Mouse (Mus musculus) thymus, adult 2 months (tissue): Measurements from ENCODE around the gene Rchy1.

Experiments used
- CTCF ChIP-seq: fragments of 200-500 bp; IDR thresholded peaks from 2 replicates; pipeline ENCODE4 v1.5.1; 2012; ENCODE audit warnings: mild to moderate bottlenecking, control low read depth, low read length, moderate library complexity, borderline replicate concordance; ENCODE audit not compliant: control insufficient read depth, poor library complexity, insufficient read depth; ENCODE audit errors: extremely low read depth
- POLR2A ChIP-seq: fragments of 200-500 bp; IDR thresholded peaks from 2 replicates; pipeline ENCODE4 v1.6.1; 2012; ENCODE audit warnings: mild to moderate bottlenecking, low read length, control low read depth, moderate library complexity; ENCODE audit not compliant: control insufficient read depth, poor library complexity, insufficient read depth; ENCODE audit errors: extremely low read depth

GRCm38 (mm10) chr5:91976566-91977396 is 13.9 kb upstream of the Rchy1 start:
- TF ChIP-seq POLR2A (no peak), CTCF (no peak)
